Mouse (Mus musculus): ENCODE measurements around the gene Prkcz. TPM values are rescaled to one million over a fixed set of nuclear protein-coding genes. Genes with fewer than 3 reads are reported as not detected.

The Prkcz gene
- polyA plus RNA-seq, 1 experiment from 2014 or later: 82.1 TPM

GRCm38 (mm10) chr4:155325773-155326172 lies 35.4 kb downstream of the Prkcz start:
- WGBS: 69% methylated on average over 5 of the region's 5 CpGs

DNA sequence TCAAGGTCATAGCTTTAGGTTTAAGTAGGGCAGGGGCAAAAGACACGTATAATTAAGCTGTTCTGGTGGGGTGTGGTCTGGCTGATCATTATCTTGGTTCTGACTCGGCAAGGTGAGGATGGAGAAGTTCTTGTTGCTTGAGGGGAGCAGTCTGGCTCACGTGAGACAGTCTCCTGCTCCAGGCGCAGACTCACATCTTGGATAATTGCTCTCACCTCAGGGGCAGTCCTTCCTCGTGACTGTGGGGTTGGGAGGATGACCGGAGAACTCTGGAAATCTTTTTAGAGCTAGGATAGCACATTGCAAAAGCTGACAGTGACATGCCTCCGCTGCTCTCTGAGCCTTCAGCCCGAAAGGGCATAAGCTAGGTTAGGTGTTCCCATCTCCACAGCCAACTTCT lies 36.6 kb downstream of the Prkcz start:
- Histone ChIP-seq H3K27ac (ENCODE audit: low read depth, low read length) (no peak overlapping the region), H3K36me3 (ENCODE audit: control insufficient read depth, insufficient read depth, low read length) (no peaks in the 10 kb centered on the region), H3K4me3 (ENCODE audit: low read depth, low read length) (no peak overlapping the region), H3K4me2 (ENCODE audit: low read depth, low read length) (no peak overlapping the region), H3K27me3 (ENCODE audit: control insufficient read depth, insufficient read depth, low read length) (no peaks in the 10 kb centered on the region), H3K9me3 (ENCODE audit: control insufficient read depth, low read length) (no peaks in the 10 kb centered on the region), H3K4me1 (ENCODE audit: control insufficient read depth, insufficient read depth, low read length) (no peaks in the 10 kb centered on the region), H3K9ac (replicated peaks; ENCODE audit: low read depth, low read length) (no peak overlapping the region)
- WGBS: 79% methylated on average over 8 of the region's 8 CpGs
- no peak for ATAC-seq (ENCODE audit: low read depth)

More at GRCm38 (mm10) chr4:155325773-155326172, 35.4 kb downstream of the Prkcz start:
- no peak overlapping the region for H3K4me2 ChIP-seq (ENCODE audit: low read depth, low read length)
- H3K36me3 ChIP-seq (ENCODE audit: control insufficient read depth, insufficient read depth, low read length): no peaks in the 10 kb centered on the region
- no peak overlapping the region for H3K27ac ChIP-seq (ENCODE audit: low read depth, low read length)
- no peaks in the 10 kb centered on the region for H3K9me3 ChIP-seq (ENCODE audit: control insufficient read depth, low read length)
- no peaks in the 10 kb centered on the region for H3K4me1 ChIP-seq (ENCODE audit: control insufficient read depth, insufficient read depth, low read length)
- no peaks in the 10 kb centered on the region for H3K27me3 ChIP-seq (ENCODE audit: control insufficient read depth, insufficient read depth, low read length)
- no peak for ATAC-seq (ENCODE audit: low read depth)
- H3K9ac ChIP-seq (replicated peaks; ENCODE audit: low read depth, low read length): no peak overlapping the region
- H3K4me3 ChIP-seq (ENCODE audit: low read depth, low read length): no peak overlapping the region

DNA sequence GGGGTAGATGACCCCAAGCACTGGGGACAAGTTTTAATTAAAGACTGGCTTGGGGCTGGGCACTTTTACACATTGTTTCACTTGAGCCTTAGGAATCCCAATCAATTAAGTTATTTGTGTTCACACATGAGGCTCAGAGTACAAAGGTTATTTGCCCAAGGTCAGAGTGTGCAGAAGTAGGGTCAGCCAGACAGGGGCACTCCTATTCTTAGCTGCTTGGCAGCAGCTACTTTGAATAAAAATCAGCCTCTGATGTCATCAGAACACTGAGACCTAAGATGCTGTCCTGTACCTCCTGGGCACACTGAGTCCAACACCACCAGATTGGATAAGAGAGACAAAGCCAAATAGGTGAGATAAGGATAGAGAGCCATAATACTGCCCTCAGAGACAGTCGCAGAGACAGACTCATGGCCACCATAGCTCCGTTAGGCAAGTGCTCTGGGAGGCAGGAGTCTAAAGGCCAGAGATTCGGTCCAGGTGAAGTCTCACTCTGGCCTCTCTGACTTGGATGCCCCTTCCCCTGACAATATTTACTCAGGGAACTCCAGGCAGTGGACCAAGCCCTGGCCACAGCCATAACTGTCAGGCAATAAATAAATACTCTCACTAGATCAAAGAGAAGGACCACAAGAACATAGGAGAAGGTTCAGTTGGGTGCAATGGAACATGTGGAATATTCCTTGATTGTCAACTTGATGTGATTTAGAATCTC lies 37.9 kb downstream of the Prkcz start:
- Histone ChIP-seq H3K4me3 (ENCODE audit: low read depth, low read length) (no peak overlapping the region), H3K9ac (replicated peaks; ENCODE audit: low read depth, low read length) (no peak overlapping the region), H3K9me3 (ENCODE audit: control insufficient read depth, low read length) (no peaks in the 10 kb centered on the region), H3K4me1 (ENCODE audit: control insufficient read depth, insufficient read depth, low read length) (no peaks in the 10 kb centered on the region), H3K4me2 (ENCODE audit: low read depth, low read length) (no peak overlapping the region), H3K27me3 (ENCODE audit: control insufficient read depth, insufficient read depth, low read length) (no peaks in the 10 kb centered on the region), H3K36me3 (ENCODE audit: control insufficient read depth, insufficient read depth, low read length) (no peaks in the 10 kb centered on the region), H3K27ac (ENCODE audit: low read depth, low read length) (no peak overlapping the region)
- no peak for ATAC-seq (ENCODE audit: low read depth)
- 81% methylated on average over 3 of the region's 3 CpGs for whole genome bisulfite sequencing

GRCm38 (mm10) chr4:155320281-155321244 lies 40.6 kb downstream of the Prkcz start:
- Histone ChIP-seq H3K36me3 (ENCODE audit: control insufficient read depth, insufficient read depth, low read length) (no peaks in the 10 kb centered on the region), H3K9ac (replicated peaks; ENCODE audit: low read depth, low read length) (no peak overlapping the region), H3K27ac (ENCODE audit: low read depth, low read length) (peak overlapping the region; percentile 62), H3K4me2 (ENCODE audit: low read depth, low read length) (no peak overlapping the region), H3K4me3 (ENCODE audit: low read depth, low read length) (no peak overlapping the region), H3K27me3 (ENCODE audit: control insufficient read depth, insufficient read depth, low read length) (no peaks in the 10 kb centered on the region), H3K9me3 (ENCODE audit: control insufficient read depth, low read length) (no peaks in the 10 kb centered on the region), H3K4me1 (ENCODE audit: control insufficient read depth, insufficient read depth, low read length) (no peaks in the 10 kb centered on the region)
- WGBS: 55% methylated on average over 15 of the region's 15 CpGs
- peak; percentile 90 for ATAC-seq (ENCODE audit: low read depth)

- Histone ChIP-seq H3K36me3 (ENCODE audit: control insufficient read depth, insufficient read depth, low read length) (no peaks in the 10 kb centered on the region), H3K27me3 (ENCODE audit: control insufficient read depth, insufficient read depth, low read length) (no peaks in the 10 kb centered on the region), H3K4me2 (ENCODE audit: low read depth, low read length) (no peak overlapping the region), H3K9ac (replicated peaks; ENCODE audit: low read depth, low read length) (no peak overlapping the region), H3K4me3 (ENCODE audit: low read depth, low read length) (no peak overlapping the region), H3K9me3 (ENCODE audit: control insufficient read depth, low read length) (no peaks in the 10 kb centered on the region), H3K4me1 (ENCODE audit: control insufficient read depth, insufficient read depth, low read length) (no peaks in the 10 kb centered on the region), H3K27ac (ENCODE audit: low read depth, low read length) (no peak overlapping the region)
- no peak for ATAC-seq (ENCODE audit: low read depth)
- 38% methylated on average over 2 of the region's 2 CpGs for WGBS
Observed at GRCm38 (mm10) chr4:155318266-155318665, 42.9 kb downstream of the Prkcz start.

DNA sequence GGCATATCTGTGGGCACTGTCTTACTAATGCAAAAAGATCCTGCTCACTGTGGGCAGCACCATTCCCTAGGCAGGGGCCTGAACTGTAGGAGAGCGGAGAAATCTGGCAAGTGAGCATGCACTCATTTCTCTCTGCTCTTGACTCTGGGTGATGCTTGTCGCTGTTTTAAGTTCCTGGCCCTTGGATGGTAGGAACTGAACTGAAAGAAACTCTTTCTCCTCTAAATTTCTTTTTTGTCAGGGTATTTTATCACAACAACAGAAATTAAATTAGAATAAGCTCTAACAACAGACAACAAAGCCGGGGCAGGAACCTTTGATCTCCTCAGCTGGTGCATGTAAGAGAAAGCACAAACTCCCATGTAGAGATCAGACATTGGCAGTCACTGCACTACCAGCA lies 46.1 kb downstream of the Prkcz start:
- H3K36me3 ChIP-seq (ENCODE audit: control insufficient read depth, insufficient read depth, low read length): no peaks in the 10 kb centered on the region
- H3K4me3 ChIP-seq (ENCODE audit: low read depth, low read length): no peak overlapping the region
- H3K4me2 ChIP-seq (ENCODE audit: low read depth, low read length): no peak overlapping the region
- no peak overlapping the region for H3K27ac ChIP-seq (ENCODE audit: low read depth, low read length)
- H3K9me3 ChIP-seq (ENCODE audit: control insufficient read depth, low read length): no peaks in the 10 kb centered on the region
- ATAC-seq (ENCODE audit: low read depth): no peak
- H3K27me3 ChIP-seq (ENCODE audit: control insufficient read depth, insufficient read depth, low read length): no peaks in the 10 kb centered on the region
- H3K9ac ChIP-seq (replicated peaks; ENCODE audit: low read depth, low read length): no peak overlapping the region
- H3K4me1 ChIP-seq (ENCODE audit: control insufficient read depth, insufficient read depth, low read length): no peaks in the 10 kb centered on the region
- WGBS: 80% methylated on average over 3 of the region's 3 CpGs

GRCm38 (mm10) chr4:155308679-155309078 lies 52.5 kb downstream of the Prkcz start:
- Histone ChIP-seq H3K9me3 (ENCODE audit: control insufficient read depth, low read length) (no peaks in the 10 kb centered on the region), H3K4me3 (ENCODE audit: low read depth, low read length) (no peak overlapping the region), H3K27me3 (ENCODE audit: control insufficient read depth, insufficient read depth, low read length) (no peaks in the 10 kb centered on the region), H3K27ac (ENCODE audit: low read depth, low read length) (no peak overlapping the region), H3K36me3 (ENCODE audit: control insufficient read depth, insufficient read depth, low read length) (no peaks in the 10 kb centered on the region), H3K9ac (replicated peaks; ENCODE audit: low read depth, low read length) (no peak overlapping the region), H3K4me2 (ENCODE audit: low read depth, low read length) (no peak overlapping the region), H3K4me1 (ENCODE audit: control insufficient read depth, insufficient read depth, low read length) (peaks cover 21% of the 10 kb centered on the region)
- 87% methylated on average over 12 of the region's 12 CpGs for WGBS
- ATAC-seq (ENCODE audit: low read depth): no peak

DNA sequence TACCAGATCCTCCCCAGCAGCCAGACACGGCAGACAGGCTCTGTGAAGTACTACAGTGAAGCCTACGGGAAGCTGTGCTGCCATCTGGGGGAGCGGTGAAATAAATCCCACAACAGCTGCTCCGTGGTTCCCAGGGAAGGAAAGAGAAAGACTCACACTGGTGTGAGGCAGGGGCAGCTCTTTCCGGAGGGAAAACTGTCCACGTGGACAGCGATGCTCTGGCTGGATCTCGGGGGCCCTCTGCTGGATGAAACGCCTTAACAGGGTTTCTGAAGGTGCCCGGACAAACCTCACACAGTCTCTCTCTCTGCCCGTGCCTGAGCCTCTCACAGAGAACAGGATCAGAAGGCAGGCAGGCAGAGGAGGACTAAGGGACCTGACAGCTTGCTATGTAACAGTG lies 53.1 kb downstream of the Prkcz start:
- Histone ChIP-seq H3K9ac (replicated peaks; ENCODE audit: low read depth, low read length) (0 out of 2 replicates have a peak overlapping the region, but pooled peaks have one; percentile 26), H3K4me3 (ENCODE audit: low read depth, low read length) (no peak overlapping the region), H3K27me3 (ENCODE audit: control insufficient read depth, insufficient read depth, low read length) (no peaks in the 10 kb centered on the region), H3K4me2 (ENCODE audit: low read depth, low read length) (peak overlapping the region; percentile 34; the same call in 1 of the 2 replicates), H3K36me3 (ENCODE audit: control insufficient read depth, insufficient read depth, low read length) (no peaks in the 10 kb centered on the region), H3K9me3 (ENCODE audit: control insufficient read depth, low read length) (no peaks in the 10 kb centered on the region), H3K27ac (ENCODE audit: low read depth, low read length) (peak overlapping the region; percentile 60), H3K4me1 (ENCODE audit: control insufficient read depth, insufficient read depth, low read length) (peaks cover 21% of the 10 kb centered on the region)
- WGBS: 0% methylated on average over 11 of the region's 11 CpGs
- ATAC-seq (ENCODE audit: low read depth): peak; percentile 81

GRCm38 (mm10) chr4:155307591-155307990 lies 53.6 kb downstream of the Prkcz start:
- Histone ChIP-seq H3K27me3 (ENCODE audit: control insufficient read depth, insufficient read depth, low read length) (no peaks in the 10 kb centered on the region), H3K36me3 (ENCODE audit: control insufficient read depth, insufficient read depth, low read length) (no peaks in the 10 kb centered on the region), H3K27ac (ENCODE audit: low read depth, low read length) (peak overlapping the region; percentile 60), H3K4me2 (ENCODE audit: low read depth, low read length) (peak overlapping the region; percentile 34; the same call in 1 of the 2 replicates), H3K4me3 (ENCODE audit: low read depth, low read length) (no peak overlapping the region), H3K9me3 (ENCODE audit: control insufficient read depth, low read length) (no peaks in the 10 kb centered on the region), H3K9ac (replicated peaks; ENCODE audit: low read depth, low read length) (0 out of 2 replicates have a peak overlapping the region, but pooled peaks have one; percentile 26), H3K4me1 (ENCODE audit: control insufficient read depth, insufficient read depth, low read length) (peaks cover 21% of the 10 kb centered on the region)
- WGBS: 65% methylated on average over 5 of the region's 5 CpGs
- 0 out of 2 replicates have a peak, but pooled peaks have one; percentile 19 for ATAC-seq (ENCODE audit: low read depth)

Data from neural tube, embryonic 14.5 days (tissue).